Mouse (Mus musculus) heart, adult 11 months (tissue): ENCODE measurements at regions not wholly inside any gene's neighbourhood (a gene's known extent, or its start where the extent isn't known, plus 50 kb on each side); places are given as distances from the start of the nearest gene placed in this dataset.
A peak's percentile ranks its signal among the peaks of the same experiment; 100 is the strongest.
"Not testable (repeated sequence)": the region's sequence is repeated elsewhere in the genome, so short reads cannot be mapped to it uniquely, and the experiment has no call there.

Experiments used
- DNase-seq: peaks from one replicate; pipeline ENCODE4 v3.0.0; 2022

DNA sequence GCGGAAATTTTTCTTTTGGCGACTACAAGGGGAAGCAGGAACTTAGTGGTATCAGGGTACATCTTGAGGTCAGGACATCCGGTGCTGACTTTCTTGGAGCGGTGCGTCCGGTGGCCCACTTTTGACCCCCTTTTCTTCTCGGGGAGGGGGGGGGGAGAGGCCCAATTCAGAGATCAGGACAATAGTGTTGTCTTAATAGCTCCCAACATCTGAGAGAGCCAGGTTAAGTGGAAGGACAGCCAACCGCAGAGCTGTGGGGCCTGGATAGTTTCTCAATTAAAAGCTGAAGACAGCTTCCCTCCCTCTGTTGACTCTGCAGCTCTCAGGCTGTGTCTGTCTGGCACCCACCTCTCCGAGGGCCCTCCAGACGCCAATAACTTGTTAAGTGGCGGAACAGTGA lies 125.8 kb upstream of the A430005L14Rik start:
- not testable (repeated sequence) for DNase-seq

DNA sequence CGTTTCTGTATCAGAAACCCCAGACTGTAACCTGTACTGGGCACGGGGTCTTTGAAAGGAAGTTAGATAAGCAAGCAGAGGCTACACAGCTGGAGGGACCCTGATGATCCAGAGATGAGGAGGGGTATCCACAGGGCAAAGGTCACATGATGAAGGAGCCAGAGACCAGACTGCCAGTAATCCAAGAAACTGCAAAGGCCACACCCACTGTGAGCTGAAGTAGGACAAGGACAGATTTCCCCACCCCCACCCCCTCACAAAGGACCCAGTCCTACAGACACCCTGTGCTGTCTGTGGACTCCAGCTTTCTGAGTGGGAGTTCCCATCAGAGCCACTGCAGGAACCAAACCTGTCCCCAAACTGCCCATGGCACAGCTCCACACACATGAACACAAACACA lies 124.9 kb upstream of the A430005L14Rik start:
- no peak for DNase-seq

DNA sequence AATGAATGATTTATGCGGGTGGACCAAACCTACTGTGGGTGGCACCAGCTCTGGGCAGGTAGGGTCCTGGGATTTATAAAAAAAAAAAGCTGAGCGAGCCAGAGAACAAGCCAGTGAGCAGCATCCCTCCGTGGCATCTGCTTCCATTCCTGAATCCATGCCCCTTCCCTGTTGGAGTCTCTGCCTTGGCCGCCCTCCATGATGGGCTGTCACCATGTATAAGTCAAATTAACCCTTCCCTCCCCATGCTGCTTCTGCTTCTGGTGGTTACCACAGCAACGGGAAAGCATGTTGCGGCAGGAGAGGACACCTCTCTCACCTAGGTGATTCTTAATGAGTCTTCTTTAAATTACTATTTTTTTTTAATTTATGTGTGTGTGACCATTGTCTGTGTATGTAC lies 112.3 kb upstream of the A430005L14Rik start:
- no peak for DNase-seq

DNA sequence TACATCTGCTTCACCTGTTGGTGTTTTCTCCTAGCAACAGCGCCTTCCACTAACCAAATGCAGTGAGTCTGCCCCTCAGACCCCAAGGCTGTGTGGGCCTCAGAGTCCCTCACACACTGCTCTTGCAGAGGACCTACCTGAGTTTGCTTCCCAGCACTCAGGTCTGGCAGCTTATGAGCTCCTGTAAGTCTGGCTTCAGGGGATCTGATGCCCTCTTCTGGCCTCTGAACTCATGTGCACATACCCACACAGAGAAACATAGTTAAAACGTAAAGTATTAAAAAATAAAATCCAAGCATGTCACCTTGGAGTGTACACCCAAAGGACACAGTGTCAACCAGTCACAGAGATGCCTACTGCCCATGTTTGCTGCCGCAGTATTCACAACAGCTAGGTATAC lies 108.8 kb upstream of the A430005L14Rik start:
- DNase-seq = no peak

DNA sequence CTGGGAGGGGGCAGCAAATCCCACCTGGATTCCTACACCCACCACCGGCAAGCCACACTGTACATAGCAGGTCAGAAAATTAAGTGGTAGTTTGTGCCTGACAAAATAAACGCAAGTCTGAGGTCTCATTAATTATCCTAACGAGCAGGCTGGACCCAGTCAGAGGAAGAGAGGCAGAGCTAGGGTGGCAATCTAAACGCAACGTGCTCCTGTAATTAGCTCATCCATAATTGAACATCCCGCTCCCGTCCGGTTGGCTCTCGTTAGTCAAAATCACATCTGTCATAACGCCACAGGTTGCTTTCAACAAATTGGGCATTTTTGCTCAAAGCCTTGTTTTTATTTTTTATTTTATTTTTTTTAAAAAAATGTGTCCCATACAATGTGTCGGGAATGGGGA lies 106.9 kb upstream of the A430005L14Rik start:
- no peak for DNase-seq

DNA sequence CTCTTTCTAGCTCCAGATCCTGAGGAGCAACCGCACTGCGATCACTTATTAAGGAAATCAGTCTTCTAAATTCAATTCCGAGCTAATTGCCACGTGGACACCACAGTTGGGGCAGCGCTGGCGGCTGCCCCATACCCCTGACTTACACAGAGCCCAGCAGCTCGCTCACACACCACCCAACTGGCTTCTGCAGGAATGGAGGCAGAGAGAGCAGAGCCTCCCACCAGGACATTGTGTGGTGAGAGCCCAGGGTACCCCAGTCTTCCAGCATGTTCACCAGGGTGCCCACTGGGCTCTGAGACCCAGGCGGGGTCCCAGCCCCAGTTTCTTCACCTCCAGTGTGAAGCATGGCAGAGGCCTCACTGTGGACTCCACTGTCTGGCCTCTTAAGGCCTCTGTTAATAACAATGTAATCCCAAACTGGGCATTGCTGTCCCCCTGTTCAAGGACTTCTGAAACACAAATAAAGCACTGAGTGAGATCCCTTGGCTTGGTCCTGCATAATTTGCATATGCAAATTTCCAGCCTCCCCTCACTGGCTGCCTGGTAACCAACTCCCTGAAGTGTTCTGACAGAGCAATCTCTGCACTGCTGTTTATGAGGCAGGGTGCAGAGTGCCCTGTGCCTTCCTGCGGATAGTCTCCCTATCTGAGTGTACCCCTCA lies 102.8 kb upstream of the A430005L14Rik start:
- no peak for DNase-seq

DNA sequence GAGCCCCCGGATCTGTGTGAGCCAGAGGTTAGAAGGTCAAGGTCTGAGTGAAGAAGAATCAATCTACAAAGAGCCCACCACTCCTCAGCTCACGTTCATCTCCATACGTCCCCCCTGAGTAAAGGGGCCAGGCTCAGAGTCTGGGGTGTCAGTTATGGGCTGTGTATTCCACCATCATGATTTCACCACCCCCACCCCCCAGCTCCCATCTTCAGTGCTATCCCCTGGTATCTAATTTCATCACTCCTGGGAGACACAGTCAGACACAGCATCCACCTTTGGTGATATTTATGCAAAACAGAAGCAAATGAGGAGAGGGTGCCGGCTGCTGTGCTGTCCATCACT lies 102.3 kb upstream of the A430005L14Rik start:
- no peak for DNase-seq

DNA sequence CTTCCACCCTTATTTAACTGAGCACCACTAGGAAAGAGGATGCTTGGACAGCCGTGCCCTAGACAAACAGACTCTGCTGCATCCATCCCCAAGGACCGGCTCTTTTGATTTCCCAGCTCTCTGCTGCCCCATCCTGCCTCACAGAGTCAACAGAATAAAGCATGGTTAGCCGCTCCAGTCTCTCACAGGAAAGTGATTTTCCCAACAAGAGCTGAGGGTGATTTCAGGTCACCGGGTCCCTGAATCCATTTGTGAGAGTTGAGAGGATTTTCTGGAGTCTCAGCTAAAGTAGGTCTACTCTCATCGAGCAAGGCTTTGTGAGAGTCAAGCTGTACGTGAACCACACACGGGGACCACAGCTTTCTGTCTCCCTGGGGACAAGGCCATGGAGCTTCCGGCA lies 95.6 kb upstream of the A430005L14Rik start:
- peak; percentile 64 for DNase-seq

DNA sequence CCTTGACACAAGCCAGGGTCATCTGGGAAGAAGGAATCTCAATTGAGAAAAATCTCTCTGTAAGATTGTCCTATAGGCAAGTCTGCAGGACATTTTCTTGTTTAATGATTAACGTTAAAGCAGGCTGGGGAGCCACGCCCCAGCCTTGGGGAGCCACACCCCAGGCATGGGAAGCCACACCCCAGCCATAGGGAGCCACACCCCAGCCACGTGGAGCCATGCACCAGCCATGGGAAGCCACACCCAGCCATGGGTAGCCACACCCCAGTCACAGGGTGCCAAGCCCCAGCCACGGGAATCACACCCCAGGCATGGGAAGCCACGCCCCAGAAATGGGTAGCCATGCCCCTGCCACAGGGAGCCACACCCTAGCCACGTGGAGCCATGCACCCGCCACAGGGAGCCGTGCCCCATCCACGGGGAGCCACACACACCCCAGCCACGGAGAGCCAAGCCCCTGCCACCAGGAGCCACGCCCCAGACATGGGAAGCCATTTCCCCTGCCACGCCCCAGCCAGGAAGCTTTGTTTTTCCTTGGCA lies 94.8 kb upstream of the A430005L14Rik start:
- peak; percentile 71 for DNase-seq

DNA sequence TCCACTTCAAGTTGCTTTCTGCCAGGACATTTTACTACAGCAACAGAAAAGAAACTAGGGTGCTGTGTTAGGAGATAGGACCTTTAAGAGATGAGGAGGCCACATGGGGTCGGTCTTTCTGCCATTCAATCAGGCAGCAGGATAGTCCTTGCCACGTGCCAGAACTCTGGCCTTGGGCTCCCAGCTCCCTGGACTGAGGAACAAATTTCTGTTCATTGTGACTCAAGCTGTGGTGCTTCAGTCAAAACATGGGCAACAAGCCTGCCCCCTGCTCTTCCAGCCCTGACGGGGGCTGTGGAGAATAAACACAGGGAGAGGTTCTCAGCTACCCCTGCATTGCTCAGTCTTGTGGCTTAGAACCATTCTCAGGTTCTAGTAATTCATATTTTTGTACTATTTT lies 84.7 kb upstream of the A430005L14Rik start:
- peak; percentile 59 for DNase-seq

DNA sequence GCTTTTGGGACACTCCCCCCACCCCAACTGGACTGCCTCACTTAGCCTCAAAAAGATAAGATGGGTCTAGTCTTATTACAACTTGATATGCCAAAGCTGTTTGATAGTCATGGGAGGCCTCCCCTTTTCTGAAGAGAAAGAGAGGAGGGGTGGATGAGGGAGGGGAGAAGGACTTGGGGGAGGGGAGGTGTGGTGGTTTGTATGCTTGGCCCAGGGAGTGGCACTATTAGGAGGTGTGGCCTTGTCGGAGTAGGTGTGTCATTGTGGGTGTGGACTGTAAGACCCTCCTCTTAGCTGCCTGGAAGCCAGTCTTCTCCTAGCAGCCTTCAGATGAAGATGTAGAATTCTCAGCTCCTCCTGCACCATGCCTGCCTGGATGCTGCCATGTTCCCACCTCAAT lies 82.0 kb upstream of the A430005L14Rik start:
- DNase-seq = peak; percentile 65

DNA sequence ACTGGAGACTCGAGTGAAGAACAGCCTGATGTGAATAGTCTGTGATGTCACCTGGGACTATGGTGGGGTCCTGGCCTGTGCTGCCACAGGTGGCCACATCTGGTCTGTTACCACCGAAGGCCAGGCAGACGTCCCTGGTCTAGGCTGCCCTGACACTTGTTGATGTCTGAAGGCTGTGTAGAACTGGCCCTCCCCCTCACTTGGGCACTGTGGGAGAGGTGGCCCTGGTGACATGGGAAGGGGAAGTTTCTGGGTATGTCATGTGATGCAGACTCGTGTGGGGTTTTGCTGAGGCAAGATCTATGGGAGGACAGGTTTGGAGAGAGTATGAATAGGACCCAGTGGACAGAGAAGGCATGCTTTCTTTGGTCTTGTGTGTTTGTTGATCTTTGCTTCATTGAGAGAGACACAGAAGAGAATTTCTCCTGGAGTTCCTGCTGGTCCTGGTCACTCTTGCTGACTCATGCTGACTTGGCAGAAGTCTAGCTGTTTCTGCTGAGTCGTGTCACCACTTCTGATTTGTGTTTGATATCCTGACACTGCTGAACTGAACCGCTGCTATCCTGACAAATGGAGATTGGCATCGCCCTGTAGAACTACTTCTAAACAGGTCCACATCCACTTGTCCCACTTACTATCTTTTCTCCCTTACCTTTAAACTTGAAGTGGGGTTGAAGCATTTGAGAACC lies 79.9 kb upstream of the A430005L14Rik start:
- peak; percentile 83 for DNase-seq

DNA sequence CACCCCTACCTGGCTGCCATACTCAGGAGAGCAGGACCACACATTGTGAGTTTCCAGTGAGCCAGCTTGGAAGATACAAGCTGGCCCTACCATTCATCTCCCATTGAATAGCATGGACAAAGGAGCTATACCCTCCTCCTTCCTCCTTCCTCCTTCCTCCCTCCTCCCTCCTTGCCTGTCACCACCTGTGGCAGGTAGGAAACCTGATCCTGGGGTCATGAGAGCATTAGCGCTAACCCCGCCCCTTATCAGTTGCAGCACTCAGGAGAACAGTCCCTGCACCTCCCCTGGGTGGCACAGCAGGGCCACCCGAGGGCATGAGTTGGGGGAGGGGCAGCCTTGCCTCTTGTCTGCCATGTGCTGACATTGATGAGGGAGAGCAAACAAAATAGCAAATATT lies 74.0 kb upstream of the A430005L14Rik start:
- DNase-seq = no peak

DNA sequence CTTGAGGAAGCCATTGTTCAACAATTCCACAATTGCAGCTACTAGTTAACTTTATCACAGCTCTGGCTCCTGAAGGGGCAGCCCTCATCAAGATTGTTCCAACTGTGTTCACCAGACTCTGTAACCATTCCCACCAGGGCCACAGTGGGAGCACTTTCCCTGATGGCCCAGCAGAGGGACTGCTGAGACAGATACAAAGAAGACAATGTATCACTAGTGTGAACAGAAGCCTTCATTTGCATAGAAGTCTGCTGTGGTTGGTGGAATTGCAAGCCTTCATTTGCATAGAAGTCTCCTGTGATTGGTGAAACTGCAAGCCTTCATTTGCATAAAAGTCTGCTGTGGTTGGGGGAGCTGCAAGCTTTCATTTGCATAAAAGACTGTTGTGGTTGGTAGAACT lies 73.0 kb upstream of the A430005L14Rik start:
- peak; percentile 27 for DNase-seq

DNA sequence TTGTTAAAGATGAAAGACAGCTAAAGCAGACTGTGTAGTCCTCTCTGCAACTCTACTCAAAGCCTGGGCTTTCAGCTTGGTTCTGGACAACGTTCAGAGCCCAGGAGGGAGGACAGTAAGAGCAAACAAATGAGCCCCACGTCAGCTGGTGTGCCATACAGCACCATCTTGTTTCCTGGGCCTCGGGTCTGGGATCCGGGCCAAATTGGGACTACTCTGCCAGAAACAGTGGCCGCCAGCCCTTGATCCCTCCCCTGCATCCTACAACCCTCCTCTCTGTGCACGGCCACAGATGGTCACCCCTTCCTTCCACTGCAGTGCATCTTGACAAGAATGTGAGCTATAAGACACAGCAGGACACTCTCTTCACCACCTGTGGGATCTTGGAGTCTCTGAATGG lies 71.2 kb upstream of the A430005L14Rik start:
- DNase-seq = no peak

DNA sequence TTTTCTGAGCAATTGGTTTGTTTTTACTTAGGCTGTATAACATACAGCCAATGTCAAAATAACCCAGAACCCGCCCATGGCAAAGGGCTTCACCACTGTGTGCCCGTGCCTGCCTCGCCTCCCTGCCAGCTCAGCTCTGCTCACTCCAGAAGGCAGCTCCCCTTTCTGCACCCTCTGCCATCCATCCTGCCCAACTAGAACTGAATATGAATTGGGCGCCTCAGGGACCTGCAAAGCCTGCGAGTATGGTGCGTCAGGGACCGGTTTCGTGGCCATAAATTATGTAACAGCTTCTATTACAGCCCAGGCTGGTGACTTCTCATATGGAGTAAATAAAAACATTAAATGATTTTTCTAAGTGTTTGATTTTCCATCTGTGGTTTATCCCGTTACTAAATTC lies 66.9 kb upstream of the A430005L14Rik start:
- no peak for DNase-seq

DNA sequence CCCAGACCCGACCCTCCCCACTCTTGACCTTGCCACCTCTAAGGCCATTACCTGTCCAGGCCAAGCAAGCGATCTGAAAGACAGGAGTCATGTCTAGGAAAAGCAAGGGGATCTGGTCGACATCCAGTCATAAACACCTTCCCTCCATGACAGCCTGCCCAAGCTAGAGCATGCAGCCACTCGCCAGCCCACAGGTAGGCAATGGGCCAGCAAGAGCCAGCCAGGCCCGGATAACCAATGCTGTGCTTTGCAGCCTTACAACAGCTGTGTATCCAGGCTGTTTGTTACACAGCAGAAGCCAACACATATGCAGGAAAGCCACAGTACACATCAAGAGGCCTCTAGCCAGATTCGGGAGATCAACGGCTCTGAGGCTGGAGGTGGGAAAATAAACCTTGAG lies 57.3 kb upstream of the A430005L14Rik start:
- DNase-seq = no peak

DNA sequence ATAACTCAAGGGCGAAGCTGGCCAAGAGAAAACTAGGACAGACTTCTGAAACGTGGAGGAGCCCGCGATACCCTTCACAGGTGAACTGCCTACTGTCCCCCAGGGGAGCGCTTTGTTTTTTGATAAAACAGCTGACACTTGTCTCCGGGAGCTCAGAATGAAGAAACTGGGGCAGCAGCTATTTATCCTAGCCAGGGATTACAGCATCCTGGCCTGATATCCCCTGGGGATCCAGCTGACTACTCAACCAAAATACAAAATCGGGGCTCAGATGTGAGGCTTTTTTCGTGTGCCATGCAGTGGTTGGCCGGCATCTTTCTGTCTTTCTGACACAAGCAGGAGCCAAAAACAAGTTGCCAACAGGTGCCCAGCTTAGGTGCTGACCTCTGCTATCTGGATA lies 52.0 kb upstream of the A430005L14Rik start:
- no peak for DNase-seq

DNA sequence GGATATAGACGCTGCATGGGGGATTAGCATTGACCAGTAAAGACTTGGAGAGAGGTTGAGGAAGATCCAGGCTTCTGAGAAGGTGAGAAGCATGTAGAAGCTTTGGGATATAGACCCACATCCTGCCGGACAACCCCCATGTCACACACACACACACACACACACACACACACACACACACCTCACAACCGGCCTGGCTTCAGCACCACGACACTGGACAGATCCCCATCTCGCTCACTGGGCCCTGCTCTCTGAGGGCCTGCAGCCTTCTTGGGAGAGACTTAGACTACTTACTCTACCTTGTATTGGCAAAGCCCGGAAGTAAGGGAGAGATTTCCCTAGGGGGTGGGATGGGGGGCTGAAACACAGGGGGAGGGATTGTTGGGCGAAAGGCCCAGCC lies 51.5 kb upstream of the A430005L14Rik start:
- DNase-seq = no peak
